Mouse (Mus musculus) layer of hippocampus, adult 11-12 months (tissue): ENCODE data around the gene Klc2.
A peak's percentile ranks its signal among the peaks of the same experiment; 100 is the strongest.
"Not testable (repeated sequence)": the region's sequence is repeated elsewhere in the genome, so short reads cannot be mapped to it uniquely, and the experiment has no call there.

Source experiments
- DNase-seq: peaks from one replicate; pipeline ENCODE4 v3.0.0; 2022; ENCODE audit warnings: low spot score

Gene Klc2

GRCm38 (mm10) chr19:5098363-5099143 lies 19.8 kb downstream of the Klc2 start, which contains the start of gene Cnih2:
TSS of gene Cnih2 (minus strand) at chr19:5098521.
- peak; percentile 73 for DNase-seq

- no peak for DNase-seq
Observed at GRCm38 (mm10) chr19:5097521-5098362, 20.6 kb downstream of the Klc2 start.

- peak; percentile 74 for DNase-seq
Observed at GRCm38 (mm10) chr19:5095887-5096474, 22.4 kb downstream of the Klc2 start.

- no peak for DNase-seq
Observed at GRCm38 (mm10) chr19:5094746-5095417, 23.5 kb downstream of the Klc2 start.

DNA sequence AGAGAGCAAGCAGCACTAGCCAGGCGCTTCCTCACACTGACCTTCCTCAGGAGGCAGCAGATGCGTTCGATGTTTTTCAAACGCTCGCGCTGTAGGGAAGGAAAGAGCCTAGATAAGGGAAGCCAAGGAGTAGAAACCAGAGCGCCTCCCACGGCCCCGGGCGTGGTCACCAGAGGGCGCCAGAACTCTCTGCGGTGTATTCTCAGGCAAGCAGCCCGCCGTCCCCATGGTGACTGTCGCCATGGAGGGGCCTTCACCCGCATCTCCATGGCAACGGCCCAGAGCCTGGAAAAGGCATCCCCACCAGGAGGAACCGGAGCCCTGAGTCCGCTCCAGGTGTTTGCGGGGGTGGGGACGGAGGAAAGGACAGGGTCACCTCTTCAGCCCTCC lies 24.1 kb downstream of the Klc2 start:
- peak; percentile 99 for DNase-seq

- no peak for DNase-seq
Observed at GRCm38 (mm10) chr19:5093481-5094242, 24.7 kb downstream of the Klc2 start.

GRCm38 (mm10) chr19:5092083-5092482 lies 26.3 kb downstream of the Klc2 start:
- no peak for DNase-seq

- DNase-seq = no peak
Observed at GRCm38 (mm10) chr19:5089324-5089723, 29.0 kb downstream of the Klc2 start.

DNA sequence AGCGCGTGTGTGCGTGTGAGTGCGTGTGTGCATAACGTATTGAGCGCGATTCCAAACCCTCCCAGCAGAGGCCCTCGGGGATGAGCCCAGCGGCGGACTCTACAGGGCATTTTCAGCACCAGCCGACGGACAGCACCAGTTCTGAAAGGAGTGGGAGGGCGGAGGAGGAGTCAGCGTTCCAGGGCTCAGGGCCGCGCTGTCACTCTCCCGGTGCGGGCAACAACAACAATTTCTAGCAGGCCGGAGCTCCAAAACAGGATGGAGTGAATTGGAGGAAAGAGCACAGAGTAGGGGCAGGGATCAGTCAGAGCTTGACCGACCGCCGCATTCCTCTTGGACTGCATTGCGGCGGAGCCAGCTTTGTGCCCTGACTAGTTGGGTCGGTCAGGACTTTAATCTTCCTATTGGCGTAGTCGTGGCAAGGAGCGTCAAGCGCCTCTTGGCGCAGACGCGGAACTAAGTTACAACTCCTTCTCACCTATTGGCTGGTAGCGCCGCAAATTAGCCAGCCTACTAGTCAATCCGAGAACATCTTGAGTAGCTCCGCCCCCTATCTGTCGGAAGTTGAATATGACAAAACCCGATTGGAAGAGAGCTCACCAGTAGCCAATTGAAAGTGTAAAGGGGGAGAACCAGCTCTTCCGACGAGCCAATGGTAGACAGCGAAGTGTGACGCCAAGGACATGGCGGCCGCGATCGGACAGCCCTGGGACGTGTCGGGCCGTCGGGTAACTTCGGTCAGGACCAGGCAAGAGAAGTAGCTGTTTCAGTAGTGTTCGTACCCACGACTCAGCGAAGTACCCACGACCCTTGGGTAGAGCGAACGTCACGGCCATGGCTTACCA lies 30.3 kb downstream of the Klc2 start, which contains the start of gene Yif1a:
Gene Yif1a, plus strand, starts transcription at position 655 of the 845 bp plus-strand sequence.
- DNase-seq = peak; percentile 98

DNA sequence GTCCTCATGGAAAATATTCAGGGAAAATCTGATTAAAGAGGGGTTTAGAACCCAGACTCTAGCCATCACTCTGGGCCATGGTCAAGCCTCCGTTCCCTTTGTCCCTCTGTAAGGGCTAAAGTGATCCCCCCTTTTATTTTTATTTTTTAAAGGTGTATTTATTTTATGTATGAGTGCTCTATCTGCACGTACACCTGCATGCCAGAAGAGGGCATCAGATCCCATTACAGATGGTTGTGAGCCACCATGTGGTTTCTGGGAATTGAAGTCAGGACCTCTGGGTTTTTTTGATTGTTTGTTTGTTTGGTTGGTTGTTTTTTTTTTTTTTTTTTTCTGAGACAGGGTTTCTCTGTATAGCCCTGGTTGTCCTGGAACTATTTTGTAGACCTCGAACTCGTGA lies 31.8 kb downstream of the Klc2 start:
- DNase-seq = not testable (repeated sequence)

DNA sequence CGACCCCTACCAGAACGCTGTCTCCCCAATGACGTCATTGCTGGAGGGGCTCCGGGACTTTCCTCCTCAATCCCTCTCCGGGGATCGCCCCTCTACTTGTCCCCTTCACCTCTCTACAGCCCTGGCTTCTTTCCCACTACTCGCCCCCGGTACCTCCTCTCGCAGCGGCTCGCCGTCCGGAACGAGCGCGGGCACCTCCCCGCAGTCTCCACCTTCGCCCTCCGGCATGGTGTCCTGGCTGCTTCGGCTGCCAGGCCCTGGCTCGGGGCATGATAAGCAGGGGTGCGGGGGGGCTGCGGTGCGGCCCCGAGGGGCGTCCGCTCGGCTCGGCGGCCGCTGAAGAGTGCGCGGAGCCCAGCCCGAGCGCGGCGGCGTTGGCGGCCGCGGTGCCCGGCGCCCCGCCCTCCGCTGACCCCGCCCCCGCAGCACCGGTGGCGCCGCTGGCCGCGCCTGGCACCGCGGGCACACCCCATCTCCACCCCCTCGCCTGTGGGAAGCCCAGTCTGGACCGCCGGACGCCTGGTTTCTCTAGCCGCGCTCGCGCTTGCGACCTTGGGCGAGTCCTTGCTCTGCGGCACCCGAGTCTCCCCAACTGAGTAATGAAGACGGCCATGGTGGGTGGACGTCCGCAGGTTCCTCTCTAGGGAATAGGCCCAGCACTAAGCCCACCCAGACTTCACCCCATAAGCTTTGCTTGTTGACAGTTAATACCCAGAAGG lies 33.1 kb downstream of the Klc2 start, which contains the start of gene Tmem151a:
Gene Tmem151a, minus strand, starts transcription at position 387 of the 719 bp plus-strand sequence.
- DNase-seq = peak; percentile 61

GRCm38 (mm10) chr19:5084834-5085144 lies 33.6 kb downstream of the Klc2 start:
- no peak for DNase-seq

GRCm38 (mm10) chr19:5083961-5084833 lies 34.2 kb downstream of the Klc2 start:
- DNase-seq = no peak

DNA sequence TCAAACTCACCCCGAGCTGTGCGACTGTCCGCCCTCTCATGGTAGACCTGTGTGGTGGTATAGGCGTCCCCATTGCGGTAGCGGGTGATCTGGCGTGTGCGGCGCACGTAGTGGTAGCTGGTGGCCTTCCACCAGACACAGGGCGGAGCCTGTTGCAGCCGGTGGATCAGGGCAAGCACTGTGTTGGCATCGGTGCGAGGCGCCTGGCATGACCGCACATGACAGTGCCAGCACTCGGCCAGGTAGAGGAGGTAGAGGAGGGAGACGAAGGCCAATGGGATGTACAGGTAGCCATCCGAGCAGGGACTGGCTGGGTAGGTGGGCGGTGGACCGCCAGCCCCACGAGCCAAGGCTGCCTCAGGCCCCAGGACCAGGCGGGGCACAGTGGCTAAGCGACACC lies 35.8 kb downstream of the Klc2 start:
- no peak for DNase-seq

DNA sequence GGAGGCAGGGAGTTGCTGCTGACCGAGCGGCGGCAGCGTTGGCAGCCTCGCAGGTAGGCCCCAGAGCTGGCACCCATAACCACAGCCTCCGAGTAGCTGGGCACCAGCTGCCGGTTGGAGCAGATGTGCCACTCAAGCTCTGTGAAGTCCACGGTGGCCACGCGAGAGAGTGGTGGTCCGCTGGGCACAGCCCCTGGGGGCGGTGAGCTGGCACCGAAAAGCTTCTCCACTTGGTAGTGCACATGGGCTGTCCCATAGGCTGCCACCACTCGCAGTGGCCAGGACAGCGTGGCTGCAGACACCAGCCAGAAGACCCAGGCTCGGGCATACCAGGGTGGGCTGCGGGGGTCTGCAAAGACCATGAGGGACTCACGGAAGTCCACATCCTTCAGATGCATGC lies 36.4 kb downstream of the Klc2 start:
- no peak for DNase-seq

- no peak for DNase-seq
Observed at GRCm38 (mm10) chr19:5079279-5079678, 39.1 kb downstream of the Klc2 start.

DNA sequence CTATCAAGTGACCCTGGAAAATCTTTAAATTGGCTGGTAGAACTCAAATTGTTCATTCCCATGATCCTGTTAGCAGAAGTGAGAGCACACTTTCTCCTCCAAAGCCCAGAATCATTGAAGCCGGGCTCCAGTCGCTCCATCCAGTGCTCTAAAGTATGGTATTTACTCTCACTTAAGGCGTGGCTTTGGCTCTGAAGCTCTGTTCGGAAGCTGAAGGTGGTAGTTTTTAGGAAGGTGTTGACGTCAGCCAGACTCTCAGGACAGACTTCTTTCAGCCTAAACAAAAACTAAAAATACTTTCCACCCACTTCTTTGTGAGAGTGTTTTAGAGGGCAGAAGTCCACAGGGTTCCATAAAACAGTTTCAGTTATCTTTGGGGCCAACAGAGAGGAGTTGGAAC lies 44.8 kb downstream of the Klc2 start:
- no peak for DNase-seq

DNA sequence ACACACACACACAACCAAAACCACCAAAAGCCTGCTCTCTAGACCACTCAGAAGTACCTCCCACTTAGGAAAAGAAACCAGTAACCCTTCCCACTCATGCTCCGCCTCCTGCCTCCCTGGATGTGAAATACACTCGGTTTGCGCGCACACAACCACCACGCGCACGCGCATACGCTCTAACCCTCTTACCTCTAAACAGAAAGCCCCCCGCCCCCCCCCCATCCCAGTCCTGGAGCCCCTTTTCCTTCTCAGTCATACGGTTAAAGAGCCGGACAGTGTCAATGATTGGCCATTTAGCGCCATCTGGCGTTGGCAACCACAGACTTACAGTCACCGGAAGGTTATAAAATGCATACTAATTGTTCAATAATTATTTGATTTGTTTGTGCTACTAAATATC lies 45.3 kb downstream of the Klc2 start:
- DNase-seq = peak; percentile 51
